Mouse (Mus musculus): ENCODE results near the gene Creb3l4. TPM values are rescaled to one million over a fixed set of nuclear protein-coding genes. Genes with fewer than 3 reads are reported as not detected.

Gene Creb3l4
- polyA plus RNA-seq (2017; shearing (Covaris generic)): not detected

DNA sequence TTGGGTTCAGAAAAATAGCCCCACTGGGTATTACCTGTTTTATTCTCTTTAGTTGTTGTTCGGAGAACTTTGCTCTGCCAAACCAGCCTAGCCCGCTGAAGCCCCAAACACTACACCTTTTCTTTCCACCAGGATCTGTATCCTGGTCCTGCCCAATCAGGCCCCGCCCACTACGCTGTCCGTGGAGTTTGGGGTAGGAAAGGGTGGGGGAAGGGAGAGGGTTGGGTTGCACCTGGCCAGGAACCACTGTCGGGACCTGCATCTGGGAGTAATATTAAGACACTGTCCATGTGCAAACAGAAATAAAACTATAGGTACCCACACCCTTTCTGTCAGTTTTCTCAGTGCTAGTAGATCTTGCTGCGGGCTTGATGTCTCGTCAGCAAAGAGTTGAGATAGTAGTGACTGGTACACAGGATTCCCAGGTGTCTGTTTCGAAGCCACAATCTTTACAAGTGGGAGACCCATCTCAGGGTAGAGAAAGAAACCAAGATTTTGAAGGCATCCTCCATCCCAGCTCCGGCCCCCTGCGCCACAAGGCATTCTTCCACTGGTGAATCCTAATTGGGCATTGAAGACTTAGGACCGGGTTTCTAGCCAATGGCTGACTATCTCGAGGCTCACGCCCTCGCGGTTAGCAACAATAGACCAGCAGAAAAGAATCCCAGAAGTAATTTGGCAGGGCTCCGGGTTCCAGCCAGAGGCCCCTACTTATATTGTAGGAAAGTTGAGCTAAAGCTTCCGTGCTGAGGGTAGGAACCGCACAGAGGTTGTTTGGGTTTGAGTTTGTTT lies at the start of gene Creb3l4:
TSS of gene Creb3l4 (minus strand) at position 529 of the 792 bp plus-strand sequence.

DNA sequence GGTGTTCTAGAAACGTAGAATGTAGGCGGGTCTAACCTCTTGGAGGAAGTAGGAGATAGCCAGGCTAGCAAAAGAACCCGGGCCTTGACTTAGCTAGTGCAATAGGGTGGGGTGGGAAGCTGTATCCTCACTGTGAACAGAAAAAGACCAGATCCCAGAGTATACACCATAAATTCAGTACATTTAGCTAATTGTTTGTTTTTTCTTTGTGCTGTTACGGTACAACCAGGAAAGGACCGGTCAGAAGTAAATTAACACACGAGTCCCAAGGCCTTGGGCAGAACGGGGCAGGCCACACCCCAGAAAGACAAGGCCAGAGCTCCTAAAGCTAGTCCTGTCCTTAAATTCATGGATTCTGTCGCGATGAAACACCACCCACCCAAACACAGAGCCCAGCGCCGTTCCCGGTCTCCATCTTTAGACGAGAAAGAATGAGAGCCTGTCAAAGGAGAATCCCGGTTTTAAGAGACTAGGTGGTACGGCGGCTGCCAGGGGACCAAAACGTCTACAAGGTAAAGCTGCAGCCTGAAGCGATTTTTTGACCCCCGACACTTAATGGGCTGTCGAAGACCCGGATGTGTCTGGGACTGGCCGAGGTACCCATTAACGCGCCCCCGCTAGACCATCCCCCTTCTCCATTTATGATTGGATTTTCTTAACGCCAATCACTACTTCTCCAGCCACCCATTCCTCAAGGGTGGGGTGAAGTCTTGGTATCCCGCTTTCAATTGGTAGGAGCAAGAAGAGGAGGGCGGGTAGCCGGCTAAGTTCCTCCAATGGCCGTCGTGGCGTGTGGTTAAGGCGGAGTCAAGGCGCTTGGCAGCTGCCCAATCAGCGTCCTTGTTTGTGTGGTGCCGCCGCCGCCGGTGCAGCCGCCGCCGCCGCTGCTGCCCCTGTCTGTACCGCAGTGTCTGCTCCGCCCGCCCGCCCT lies 49.3 kb upstream of the Creb3l4 start, which contains the start of gene Gatad2b:
TSS of gene Gatad2b (plus strand) at position 834 of the 931 bp plus-strand sequence.

DNA sequence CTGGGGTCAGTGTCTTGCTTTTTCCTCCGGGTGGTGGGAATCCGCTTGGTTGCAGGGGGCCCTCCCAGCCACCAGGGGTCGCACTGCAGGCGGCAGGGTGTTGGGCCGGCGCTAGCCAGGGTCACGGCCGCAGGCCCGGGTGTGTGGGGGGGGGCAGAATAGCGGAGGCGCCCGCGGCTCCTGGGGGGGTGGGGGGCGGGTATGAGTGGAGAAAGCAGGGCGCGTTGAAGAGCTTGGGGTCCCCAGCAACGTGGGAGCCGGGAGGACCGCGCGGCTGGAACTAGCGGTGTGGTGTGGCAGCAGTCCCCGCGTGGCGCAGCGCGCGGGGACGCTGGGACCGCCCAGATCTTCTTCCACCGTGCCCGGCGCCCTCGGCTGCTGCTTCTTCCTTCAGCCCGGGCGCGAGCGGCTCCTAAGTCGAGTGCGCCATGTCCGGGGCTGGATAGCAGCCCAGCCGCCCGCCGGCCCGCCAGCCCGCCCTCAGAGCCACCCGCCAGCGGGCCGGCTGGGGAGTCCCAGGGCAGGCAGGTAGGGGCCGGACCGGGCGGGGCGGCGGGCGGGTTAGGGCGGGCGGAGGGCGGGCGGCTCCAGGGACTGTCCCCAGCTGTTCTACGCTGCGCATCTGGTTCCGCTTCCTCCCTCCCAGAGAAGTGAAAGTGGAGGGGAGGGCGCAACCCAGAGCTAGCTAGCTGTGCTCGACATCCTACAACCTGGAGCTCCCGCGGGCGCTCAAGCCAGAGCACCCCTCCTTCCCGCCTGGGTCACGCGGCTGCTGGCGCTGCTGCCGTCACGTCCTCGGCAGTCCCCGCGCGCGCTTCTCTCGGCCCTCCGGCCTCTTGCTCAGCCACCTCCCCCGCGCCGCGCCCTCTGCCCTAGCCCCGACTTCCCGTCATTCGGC lies 22.0 kb upstream of the Creb3l4 start, which contains the start of gene Dennd4b:
TSS of gene Dennd4b (plus strand) at position 152 of the 898 bp plus-strand sequence.

DNA sequence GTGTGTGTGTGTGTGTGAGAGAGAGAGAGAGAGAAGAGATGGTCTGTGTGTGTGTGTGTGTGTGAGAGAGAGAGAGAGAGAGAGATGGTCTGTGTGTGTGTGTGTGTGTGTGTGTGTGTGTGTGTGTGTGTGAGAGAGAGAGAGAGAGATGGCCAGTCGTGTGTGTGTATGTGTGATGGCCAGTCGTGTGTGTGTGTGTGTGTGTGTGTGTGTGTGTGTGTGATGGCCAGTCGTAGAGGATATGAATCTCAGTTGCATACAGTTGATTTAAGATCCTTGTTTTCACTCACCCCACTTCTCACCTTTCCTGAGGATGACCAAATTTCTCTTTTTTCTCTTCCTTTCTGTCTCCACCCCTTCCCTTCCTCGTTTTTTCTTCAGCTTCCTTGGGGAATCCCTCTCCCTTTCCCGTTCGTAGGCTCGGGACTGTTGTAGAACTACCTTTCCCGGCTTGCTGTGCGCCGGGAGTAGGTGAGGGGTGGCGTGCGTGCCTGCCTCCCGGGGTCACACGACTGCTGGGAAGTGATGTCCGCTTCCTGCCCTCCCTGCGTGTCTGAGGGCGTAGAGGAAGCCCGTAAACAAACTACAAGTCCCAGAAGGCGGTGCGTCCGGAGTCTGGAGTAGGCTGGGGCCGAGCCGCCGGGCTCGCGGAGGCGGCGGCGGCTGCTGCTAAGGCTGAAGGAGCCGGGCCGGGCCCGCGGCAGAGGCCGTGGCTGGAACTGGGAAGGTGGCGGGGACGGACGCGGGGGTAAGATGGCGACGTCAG lies 10.5 kb upstream of the Creb3l4 start, which contains the start of gene Crtc2:
TSS of gene Crtc2 (plus strand) at position 511 of the 766 bp plus-strand sequence.

DNA sequence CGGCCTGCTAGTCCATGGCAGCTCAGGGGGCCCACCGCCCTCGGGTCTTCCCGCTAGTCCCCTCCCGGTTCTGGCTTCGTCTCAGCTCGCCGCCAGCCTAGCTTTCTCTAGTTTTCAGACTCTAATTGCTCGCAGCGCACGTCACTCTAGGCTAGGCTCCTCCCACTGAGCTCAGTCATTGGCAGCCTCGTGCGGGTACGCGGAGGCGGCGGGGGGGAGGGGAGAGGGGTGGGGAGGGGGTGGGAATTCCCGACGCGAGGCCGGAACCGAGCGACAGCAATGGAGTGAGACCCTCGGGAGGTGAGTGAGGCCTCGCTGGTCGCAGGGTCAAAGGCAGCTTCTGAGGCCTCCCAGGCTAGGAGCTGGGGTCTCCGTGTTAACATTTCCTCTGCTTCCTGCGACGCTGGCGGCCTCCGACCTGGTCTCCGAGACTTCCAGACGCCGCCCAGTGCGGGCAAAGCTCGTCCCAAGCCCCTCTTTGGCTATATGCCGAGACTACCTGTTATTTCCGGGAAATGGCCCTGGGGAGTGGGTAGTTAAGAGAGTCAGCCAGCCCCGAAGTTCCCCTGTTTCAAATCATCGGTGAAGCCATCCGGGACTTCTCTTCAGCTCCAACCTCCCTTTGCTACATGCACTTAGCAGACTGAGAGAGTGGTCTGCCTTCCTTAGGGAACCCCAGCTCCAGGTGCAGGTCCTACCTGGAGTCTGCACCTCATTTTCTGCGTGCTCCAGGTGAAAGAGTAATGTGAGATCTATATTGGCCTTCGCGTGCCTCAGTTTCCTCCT lies 4.8 kb upstream of the Creb3l4 start, which contains the start of gene Slc39a1:
TSS of gene Slc39a1 (plus strand) at position 213 of the 786 bp plus-strand sequence.

DNA sequence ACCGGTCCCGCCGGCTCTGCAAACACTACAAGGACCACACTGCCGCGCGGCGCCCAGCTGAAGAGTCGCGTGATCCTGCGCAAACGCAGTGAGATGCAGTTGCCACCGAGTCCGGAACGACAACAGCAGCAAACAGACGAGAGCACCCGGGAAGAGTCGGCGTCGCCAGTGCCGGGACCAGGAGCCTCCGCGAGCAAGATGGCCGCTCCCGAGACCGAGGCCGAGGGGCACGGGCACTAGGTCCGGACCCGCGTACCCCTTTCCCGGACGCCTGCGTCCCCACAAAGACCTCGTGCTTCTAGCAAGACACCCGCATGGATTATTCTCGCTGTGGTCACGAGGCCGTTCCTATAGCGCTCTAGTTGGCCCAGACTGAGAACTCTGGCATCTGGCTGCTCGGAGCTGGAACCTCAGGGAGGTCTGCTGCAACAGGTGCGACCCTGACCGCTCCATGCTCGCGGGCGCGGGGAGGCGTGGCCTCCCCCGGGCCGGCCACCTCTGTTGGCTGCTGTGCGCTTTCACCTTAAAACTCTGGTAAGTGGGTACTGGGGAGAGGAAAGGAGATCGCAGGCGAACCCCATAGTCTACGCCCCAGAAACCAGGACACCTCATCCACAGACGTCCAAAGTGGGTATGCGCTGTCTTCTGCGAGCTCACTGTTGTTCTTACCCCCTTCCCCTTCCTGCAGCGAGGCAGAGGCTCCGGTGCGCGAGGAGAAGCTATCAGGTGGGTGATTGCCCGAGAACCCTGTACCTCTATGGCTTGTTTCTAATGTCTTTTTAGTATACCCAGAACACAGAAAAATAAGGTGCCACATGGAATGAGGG lies 11.6 kb downstream of the Creb3l4 start, which contains the start of gene Jtb:
TSS of gene Jtb (plus strand) at position 91 of the 827 bp plus-strand sequence.

DNA sequence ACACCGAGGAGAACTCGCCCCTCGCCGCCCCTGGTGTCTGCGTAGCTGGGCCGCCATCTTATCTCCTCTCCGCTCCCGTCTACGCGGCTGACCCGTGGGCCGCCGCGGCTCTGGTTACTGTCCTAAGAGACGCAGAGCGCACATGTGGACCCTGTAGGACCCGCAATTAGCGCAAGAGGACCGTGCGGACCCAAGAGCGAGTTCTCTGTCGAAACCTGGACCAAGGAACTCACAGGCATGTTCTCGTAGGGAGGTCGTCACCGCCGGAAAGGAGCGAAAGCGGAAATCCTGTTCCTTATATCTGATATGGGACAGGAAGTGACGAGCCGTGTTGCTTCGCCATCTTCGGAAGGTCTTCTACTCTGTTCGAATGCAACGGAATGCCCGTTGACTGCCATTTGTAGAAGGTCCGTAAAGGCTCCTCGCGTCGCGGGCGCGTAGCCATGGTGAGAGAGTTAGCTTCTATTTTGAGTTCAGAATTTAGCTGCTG lies 29.9 kb downstream of the Creb3l4 start, which contains the start of the genes Rps27 and Rab13:
TSS of gene Rps27 (minus strand) at position 275 of the 490 bp plus-strand sequence.
TSS of gene Rab13 (plus strand) at position 319 of the 490 bp plus-strand sequence.

Other genes with a start within 250 kb of the Creb3l4 start
- gene Hax1, start 244.7 kb downstream of the Creb3l4 start, polyA plus RNA-seq (2017; shearing (Covaris generic)): 10 to 100 TPM; 77.1 to 81.7 TPM
- 100 to 1,000 TPM; 124 to 127 TPM for gene 4933434E20Rik, start 191.9 kb downstream of the Creb3l4 start, polyA plus RNA-seq (2017; shearing (Covaris generic))
- gene Ubap2l, start 190.9 kb downstream of the Creb3l4 start, polyA plus RNA-seq (2017; shearing (Covaris generic)): 100 to 1,000 TPM; 164 to 179 TPM
- 100 to 1,000 TPM; 969 to 974 TPM for gene Tpm3, start 170.9 kb downstream of the Creb3l4 start, polyA plus RNA-seq (2017; shearing (Covaris generic))
- gene Nup210l, start 139.4 kb downstream of the Creb3l4 start, polyA plus RNA-seq (2017; shearing (Covaris generic)): under 1 TPM; 0.23 to 0.26 TPM
- gene Rps27, start 29.9 kb downstream of the Creb3l4 start, polyA plus RNA-seq (2017; shearing (Covaris generic)): 1,000 to 10,000 TPM; 1,234 to 2,547 TPM
- under 1 TPM in 1 of 2 experiments, not detected in 1; 0.28 TPM for gene Rab13, start 29.8 kb downstream of the Creb3l4 start, polyA plus RNA-seq (2017; shearing (Covaris generic))
- 100 to 1,000 TPM; 132 to 181 TPM for gene Jtb, start 11.9 kb downstream of the Creb3l4 start, polyA plus RNA-seq (2017; shearing (Covaris generic))
- gene Slc39a1, start 4.7 kb upstream of the Creb3l4 start, polyA plus RNA-seq (2017; shearing (Covaris generic)): 1 to 10 TPM; 3.1 to 3.9 TPM
- 10 to 100 TPM; 84.5 to 85.4 TPM for gene Crtc2, start 10.7 kb upstream of the Creb3l4 start, polyA plus RNA-seq (2017; shearing (Covaris generic))
- gene Dennd4b, start 21.7 kb upstream of the Creb3l4 start, polyA plus RNA-seq (2017; shearing (Covaris generic)): 10 to 100 TPM; 22.4 to 43.4 TPM
- 10 to 100 TPM in 1 of 2 experiments, 1 to 10 TPM in 1; 9.1 to 13.3 TPM for gene Gatad2b, start 49.7 kb upstream of the Creb3l4 start, polyA plus RNA-seq (2017; shearing (Covaris generic))
- gene Slc27a3, start 146.4 kb upstream of the Creb3l4 start, polyA plus RNA-seq (2017; shearing (Covaris generic)): under 1 TPM in 1 of 2 experiments, not detected in 1; 0.64 TPM
- 10 to 100 TPM; 18.3 to 32.8 TPM for gene Ints3, start 190.1 kb upstream of the Creb3l4 start, polyA plus RNA-seq (2017; shearing (Covaris generic))
- under 1 TPM in 1 of 2 experiments, not detected in 1; 0.43 TPM for gene Npr1, start 222.4 kb upstream of the Creb3l4 start, polyA plus RNA-seq (2017; shearing (Covaris generic))
- 10 to 100 TPM; 74.7 to 96.6 TPM for gene Ilf2, start 232.6 kb upstream of the Creb3l4 start, polyA plus RNA-seq (2017; shearing (Covaris generic))
- gene Snapin, start 247.5 kb upstream of the Creb3l4 start, polyA plus RNA-seq (2017; shearing (Covaris generic)): 10 to 100 TPM; 96.3 to 96.9 TPM